Mouse (Mus musculus): ENCODE results near the gene Agap1. TPM values are rescaled to one million over a fixed set of nuclear protein-coding genes. Genes with fewer than 3 reads are reported as not detected.

Gene Agap1
- total RNA-seq, 2 experiments from 2014 or later = 21.7 to 29.5 TPM

GRCm38 (mm10) chr1:89630836-89631235 lies 176.2 kb downstream of the Agap1 start:
- ATAC-seq (replicated peaks; ENCODE audit: low FRiP score, low TSS enrichment, poor library complexity, severe bottlenecking) = peak; percentile 65

- ATAC-seq (replicated peaks; ENCODE audit: low FRiP score, low TSS enrichment, poor library complexity, severe bottlenecking) = no peak
Observed at GRCm38 (mm10) chr1:89631747-89632146, 177.1 kb downstream of the Agap1 start.

GRCm38 (mm10) chr1:89634055-89634454 lies 179.4 kb downstream of the Agap1 start:
- ATAC-seq (replicated peaks; ENCODE audit: low FRiP score, low TSS enrichment, poor library complexity, severe bottlenecking) = no peak

- ATAC-seq (replicated peaks; ENCODE audit: low FRiP score, low TSS enrichment, poor library complexity, severe bottlenecking) = no peak
Observed at GRCm38 (mm10) chr1:89635131-89635530, 180.5 kb downstream of the Agap1 start.

GRCm38 (mm10) chr1:89637670-89638069 lies 183.1 kb downstream of the Agap1 start:
- ATAC-seq (replicated peaks; ENCODE audit: low FRiP score, low TSS enrichment, poor library complexity, severe bottlenecking) = no peak

GRCm38 (mm10) chr1:89643445-89644100 lies 189.0 kb downstream of the Agap1 start:
- ATAC-seq (replicated peaks; ENCODE audit: low FRiP score, low TSS enrichment, poor library complexity, severe bottlenecking) = peak; percentile 75

- peak; percentile 65 for ATAC-seq (replicated peaks; ENCODE audit: low FRiP score, low TSS enrichment, poor library complexity, severe bottlenecking)
Observed at GRCm38 (mm10) chr1:89644120-89644519, 189.5 kb downstream of the Agap1 start.

- ATAC-seq (replicated peaks; ENCODE audit: low FRiP score, low TSS enrichment, poor library complexity, severe bottlenecking) = peak; percentile 80
Observed at GRCm38 (mm10) chr1:89646326-89647018, 191.9 kb downstream of the Agap1 start.

- ATAC-seq (replicated peaks; ENCODE audit: low FRiP score, low TSS enrichment, poor library complexity, severe bottlenecking) = no peak
Observed at GRCm38 (mm10) chr1:89647505-89647904, 192.9 kb downstream of the Agap1 start.

GRCm38 (mm10) chr1:89650557-89650956 lies 196.0 kb downstream of the Agap1 start:
- ATAC-seq (replicated peaks; ENCODE audit: low FRiP score, low TSS enrichment, poor library complexity, severe bottlenecking) = no peak

GRCm38 (mm10) chr1:89656167-89656566 lies 201.6 kb downstream of the Agap1 start:
- ATAC-seq (replicated peaks; ENCODE audit: low FRiP score, low TSS enrichment, poor library complexity, severe bottlenecking) = no peak

GRCm38 (mm10) chr1:89656643-89657321 lies 202.2 kb downstream of the Agap1 start:
- no peak for ATAC-seq (replicated peaks; ENCODE audit: low FRiP score, low TSS enrichment, poor library complexity, severe bottlenecking)

- ATAC-seq (replicated peaks; ENCODE audit: low FRiP score, low TSS enrichment, poor library complexity, severe bottlenecking) = no peak
Observed at GRCm38 (mm10) chr1:89660804-89661203, 206.2 kb downstream of the Agap1 start.

GRCm38 (mm10) chr1:89666154-89666553 lies 211.5 kb downstream of the Agap1 start:
- no peak for ATAC-seq (replicated peaks; ENCODE audit: low FRiP score, low TSS enrichment, poor library complexity, severe bottlenecking)

GRCm38 (mm10) chr1:89667387-89667786 lies 212.8 kb downstream of the Agap1 start:
- no peak for ATAC-seq (replicated peaks; ENCODE audit: low FRiP score, low TSS enrichment, poor library complexity, severe bottlenecking)

GRCm38 (mm10) chr1:89668635-89669034 lies 214.0 kb downstream of the Agap1 start:
- no peak for ATAC-seq (replicated peaks; ENCODE audit: low FRiP score, low TSS enrichment, poor library complexity, severe bottlenecking)

GRCm38 (mm10) chr1:89671110-89671787 lies 216.6 kb downstream of the Agap1 start:
- no peak for ATAC-seq (replicated peaks; ENCODE audit: low FRiP score, low TSS enrichment, poor library complexity, severe bottlenecking)

- ATAC-seq (replicated peaks; ENCODE audit: low FRiP score, low TSS enrichment, poor library complexity, severe bottlenecking) = no peak
Observed at GRCm38 (mm10) chr1:89673071-89673470, 218.5 kb downstream of the Agap1 start.

- ATAC-seq (replicated peaks; ENCODE audit: low FRiP score, low TSS enrichment, poor library complexity, severe bottlenecking) = no peak
Observed at GRCm38 (mm10) chr1:89673686-89674085, 219.1 kb downstream of the Agap1 start.

GRCm38 (mm10) chr1:89674681-89675080 lies 220.1 kb downstream of the Agap1 start:
- no peak for ATAC-seq (replicated peaks; ENCODE audit: low FRiP score, low TSS enrichment, poor library complexity, severe bottlenecking)
